Mouse (Mus musculus) embryo, embryonic 10.5 days (tissue): ENCODE results near the gene Cfc1.
"Not testable (repeated sequence)": the region's sequence is repeated elsewhere in the genome, so short reads cannot be mapped to it uniquely, and the experiment has no call there.

ENCODE experiments used
- DNase-seq: peaks from one replicate; pipeline ENCODE4 v3.0.0-alpha.2; 2015; ENCODE audit warnings: low spot score

Cfc1 gene

GRCm38 (mm10) chr1:34535043-34535698 lies at the start of gene Cfc1:
TSS of gene Cfc1 (plus strand) at chr1:34535648.
- DNase-seq, result not testable (repeated sequence)

GRCm38 (mm10) chr1:34487383-34487782 lies 48.1 kb upstream of the Cfc1 start:
- DNase-seq, result no peak

- no peak for DNase-seq
Measured at GRCm38 (mm10) chr1:34489852-34490541, 45.5 kb upstream of the Cfc1 start.

- DNase-seq, result no peak
Measured at GRCm38 (mm10) chr1:34491480-34491879, 44.0 kb upstream of the Cfc1 start.

GRCm38 (mm10) chr1:34502991-34503390 lies 32.5 kb upstream of the Cfc1 start:
- no peak for DNase-seq

GRCm38 (mm10) chr1:34505307-34505706 lies 30.1 kb upstream of the Cfc1 start:
- no peak for DNase-seq

GRCm38 (mm10) chr1:34505970-34506551 lies 29.4 kb upstream of the Cfc1 start:
- DNase-seq, result no peak

GRCm38 (mm10) chr1:34507986-34508385 lies 27.5 kb upstream of the Cfc1 start:
- no peak for DNase-seq

- DNase-seq, result peak; percentile 11
Measured at GRCm38 (mm10) chr1:34510575-34510981, 24.9 kb upstream of the Cfc1 start.

GRCm38 (mm10) chr1:34511027-34511426 lies 24.4 kb upstream of the Cfc1 start:
- peak; percentile 77 for DNase-seq

- no peak for DNase-seq
Measured at GRCm38 (mm10) chr1:34513068-34513467, 22.4 kb upstream of the Cfc1 start.

GRCm38 (mm10) chr1:34516595-34516994 lies 18.9 kb upstream of the Cfc1 start:
- DNase-seq, result no peak

- not testable (repeated sequence) for DNase-seq
Measured at GRCm38 (mm10) chr1:34517297-34517696, 18.2 kb upstream of the Cfc1 start.

GRCm38 (mm10) chr1:34517797-34518196 lies 17.7 kb upstream of the Cfc1 start:
- not testable (repeated sequence) for DNase-seq

GRCm38 (mm10) chr1:34518259-34518658 lies 17.2 kb upstream of the Cfc1 start:
- no peak for DNase-seq

- no peak for DNase-seq
Measured at GRCm38 (mm10) chr1:34522205-34522849, 13.1 kb upstream of the Cfc1 start.

GRCm38 (mm10) chr1:34522850-34523244 lies 12.6 kb upstream of the Cfc1 start:
- no peak for DNase-seq

- DNase-seq, result no peak
Measured at GRCm38 (mm10) chr1:34523647-34524046, 11.8 kb upstream of the Cfc1 start.

- not testable (repeated sequence) for DNase-seq
Measured at GRCm38 (mm10) chr1:34534574-34534973, 874 bp upstream of the Cfc1 start.

GRCm38 (mm10) chr1:34536291-34536766 lies 881 bp downstream of the Cfc1 start:
- peak; percentile 39 for DNase-seq

- DNase-seq, result peak; percentile 34
Measured at GRCm38 (mm10) chr1:34536767-34537485, 1.5 kb downstream of the Cfc1 start.

- DNase-seq, result no peak
Measured at GRCm38 (mm10) chr1:34547074-34547473, 11.6 kb downstream of the Cfc1 start.
